Mouse (Mus musculus): ENCODE results near the gene Uqcrq.

DNA sequence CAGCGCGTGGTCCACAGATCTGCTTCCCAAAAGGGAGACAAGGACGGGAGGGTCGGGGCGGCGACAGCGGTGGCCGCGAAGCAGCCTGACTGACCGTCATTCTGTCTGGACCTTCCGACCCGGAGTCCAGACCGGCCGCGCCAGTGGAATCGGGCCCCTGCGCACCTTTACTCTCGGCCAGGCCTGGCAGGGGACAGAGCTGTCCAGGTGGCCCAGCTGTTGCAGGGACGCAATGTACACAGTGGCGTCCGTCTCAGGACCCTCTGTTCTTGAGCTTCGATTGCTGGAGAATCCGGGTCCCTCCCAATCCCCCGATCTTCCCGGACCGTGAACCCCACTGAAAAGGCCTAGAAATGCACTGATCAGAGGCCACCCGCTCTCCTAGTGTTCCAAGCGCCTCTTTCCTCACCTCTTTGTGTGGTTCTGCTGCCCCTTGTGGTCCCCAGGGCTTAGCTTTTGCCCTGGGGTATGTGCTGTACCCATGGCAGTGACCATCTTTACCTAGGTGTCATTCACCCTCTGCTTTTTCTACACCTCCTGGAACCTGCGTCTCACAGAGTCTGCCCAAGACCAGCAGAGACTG lies 26.8 kb upstream of the Uqcrq start:
- no peak for TF ChIP-seq CTCF (IDR thresholded peaks at IDR 0.05; ENCODE audit: low read depth, low read length)
- TF ChIP-seq GATA1 (IDR thresholded peaks at IDR 0.05; ENCODE audit: borderline replicate concordance, low read length): no peak
- TF ChIP-seq POLR2AphosphoS5 (IDR thresholded peaks at IDR 0.05; ENCODE audit: insufficient replicate concordance, low read depth, low read length): no peak
- TF ChIP-seq GATA2 (IDR thresholded peaks at IDR 0.05; ENCODE audit: borderline replicate concordance, low read depth, low read length): no peak
- no peak for TF ChIP-seq TAL1 (conservative IDR thresholded peaks at IDR 0.05; ENCODE audit: low read depth, low read length)

All from G1E (cell line).